Comparison of ENCODE assay signal across 12 mouse cellular contexts in the genomic region with DNA sequence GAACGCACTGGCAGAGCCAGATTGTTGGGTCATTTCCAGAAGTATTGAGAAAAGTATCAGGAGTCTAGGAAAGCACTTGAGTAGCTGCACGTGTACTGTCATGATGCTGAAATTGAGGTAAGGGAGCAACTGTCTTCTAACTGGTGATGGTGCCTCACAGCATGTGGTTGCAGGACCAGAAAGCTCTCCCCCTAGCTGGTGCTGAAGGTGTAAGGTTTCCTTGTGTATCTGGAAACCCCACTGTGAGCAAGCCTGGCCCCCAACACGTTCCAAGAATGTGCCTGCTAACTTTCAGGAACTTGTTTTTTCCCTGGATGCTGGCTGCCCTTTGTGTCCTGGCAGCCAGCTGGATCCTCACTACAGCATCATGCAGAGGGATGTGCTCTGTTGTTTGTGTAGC. TPM values are rescaled to one million over a fixed set of nuclear protein-coding genes. Genes with fewer than 3 reads are reported as not detected.
DNase-seq lines count a peak whose midpoint lies in the region; ATAC-seq and TF ChIP-seq lines count a peak whose summit lies in the region.
"Had no signal": no experiment of that assay in that cellular context is flagged by ENCODE, and none has a peak within 500 bp of the region (broad histone marks: within the 10 kb centered on the region; RNA-seq: fewer than 3 reads in every experiment).

No protein-coding gene starts in this region.

- H3K4me1 ChIP-seq in midbrain, postnatal 0 days (ENCODE audit: insufficient read depth, low read length), result no peaks in the 10 kb centered on the region
- H3K4me1 ChIP-seq in midbrain, embryonic 16.5 days (ENCODE audit: control insufficient read depth, insufficient read depth, low read length), result no peaks in the 10 kb centered on the region
- H3K4me1 ChIP-seq in limb, embryonic 10.5 days, result peaks cover 23% of the 10 kb centered on the region
- no peaks in the 10 kb centered on the region for H3K4me1 ChIP-seq in liver, embryonic 12.5 days
- H3K4me1 ChIP-seq in kidney, embryonic 14.5 days (ENCODE audit: control insufficient read depth, insufficient read depth, low read length), result 0 out of 2 replicates have a peak, but pooled peaks cover 4% of the 10 kb centered on the region

- no peak overlapping the region for H3K9ac ChIP-seq in midbrain, postnatal 0 days (replicated peaks; ENCODE audit: low read length, poor library complexity, severe bottlenecking)
- no peak overlapping the region for H3K9ac ChIP-seq in midbrain, embryonic 16.5 days (ENCODE audit: low read depth, low read length)
- no peak overlapping the region for H3K9ac ChIP-seq in liver, embryonic 12.5 days
- no peak overlapping the region for H3K9ac ChIP-seq in kidney, embryonic 14.5 days (ENCODE audit: low read depth, low read length)

- 19% methylated on average over 3 of the region's 3 CpGs for WGBS in midbrain, postnatal 0 days
- WGBS in midbrain, embryonic 16.5 days, result 20% methylated on average over 3 of the region's 3 CpGs
- WGBS in limb, embryonic 10.5 days, result 25% methylated on average over 3 of the region's 3 CpGs
- 26% methylated on average over 3 of the region's 3 CpGs for WGBS in liver, embryonic 12.5 days (ENCODE audit: insufficient replicate concordance)
- WGBS in kidney, embryonic 14.5 days, result 23% methylated on average over 3 of the region's 3 CpGs

- ATAC-seq in midbrain, postnatal 0 days (ENCODE audit: low FRiP score), result no peak
- ATAC-seq in midbrain, embryonic 16.5 days, result no peak
- ATAC-seq in liver, embryonic 12.5 days, result no peak
- ATAC-seq in kidney, embryonic 14.5 days (ENCODE audit: low FRiP score, low TSS enrichment), result no peak
- ATAC-seq: CD4-positive, CD25-positive, alpha-beta regulatory T cell, adult 4 months had no signal

- H3K4me2 ChIP-seq in midbrain, postnatal 0 days (ENCODE audit: low read depth, low read length, poor library complexity, severe bottlenecking), result no peak overlapping the region
- no peak overlapping the region for H3K4me2 ChIP-seq in midbrain, embryonic 16.5 days (ENCODE audit: low read length)
- H3K4me2 ChIP-seq in liver, embryonic 12.5 days, result no peak overlapping the region
- no peak overlapping the region for H3K4me2 ChIP-seq in kidney, embryonic 14.5 days (replicated peaks; ENCODE audit: low read depth, low read length)

- H3K27me3 ChIP-seq in midbrain, postnatal 0 days (ENCODE audit: insufficient read depth, low read length), result no peaks in the 10 kb centered on the region
- H3K27me3 ChIP-seq in midbrain, embryonic 16.5 days (ENCODE audit: control insufficient read depth, insufficient read depth, low read depth, low read length), result no peaks in the 10 kb centered on the region
- no peaks in the 10 kb centered on the region for H3K27me3 ChIP-seq in limb, embryonic 10.5 days (ENCODE audit: low read depth, poor library complexity, severe bottlenecking)
- H3K27me3 ChIP-seq in liver, embryonic 12.5 days (replicated peaks), result no peaks in the 10 kb centered on the region
- H3K27me3 ChIP-seq in kidney, embryonic 14.5 days (ENCODE audit: control insufficient read depth, insufficient read depth, low read length), result no peaks in the 10 kb centered on the region

- intact Hi-C loops in gastrocnemius, adult 2 months (cut with DNase I), result no loop called here

- no peak overlapping the region for H3K27ac ChIP-seq in gastrocnemius, adult 2 months
- no peak overlapping the region for H3K27ac ChIP-seq in midbrain, postnatal 0 days (ENCODE audit: low read depth, low read length)
- H3K27ac ChIP-seq in midbrain, embryonic 16.5 days (ENCODE audit: low read length), result no peak overlapping the region
- no peak overlapping the region for H3K27ac ChIP-seq in limb, embryonic 10.5 days
- H3K27ac ChIP-seq in liver, embryonic 12.5 days, result no peak overlapping the region
- H3K27ac ChIP-seq in kidney, embryonic 14.5 days (ENCODE audit: low read depth, low read length), result no peak overlapping the region

- no peak for TF ChIP-seq CTCF in gastrocnemius, adult 2 months (IDR thresholded peaks at IDR 0.05)
- TF ChIP-seq CTCF in midbrain, postnatal 0 days (IDR thresholded peaks at IDR 0.05), result no peak
- TF ChIP-seq CTCF in brain, embryonic 14.5 days (IDR thresholded peaks at IDR 0.05; ENCODE audit: borderline replicate concordance, extremely low read depth, insufficient read depth, insufficient read length), result no peak

- H3K4me3 ChIP-seq in gastrocnemius, adult 2 months, result no peak overlapping the region
- H3K4me3 ChIP-seq in midbrain, postnatal 0 days (ENCODE audit: low read depth, low read length), result no peak overlapping the region
- no peak overlapping the region for H3K4me3 ChIP-seq in midbrain, embryonic 16.5 days (ENCODE audit: low read depth, low read length)
- H3K4me3 ChIP-seq in limb, embryonic 10.5 days, result no peak overlapping the region
- H3K4me3 ChIP-seq in liver, embryonic 12.5 days, result no peak overlapping the region
- no peak overlapping the region for H3K4me3 ChIP-seq in kidney, embryonic 14.5 days (ENCODE audit: low read length)
- H3K4me3 ChIP-seq: myocyte had no signal

- no peaks in the 10 kb centered on the region for H3K9me3 ChIP-seq in midbrain, postnatal 0 days (ENCODE audit: low read length)
- no peaks in the 10 kb centered on the region for H3K9me3 ChIP-seq in midbrain, embryonic 16.5 days (replicated peaks; ENCODE audit: control insufficient read depth, low read length, poor library complexity, severe bottlenecking)
- no peaks in the 10 kb centered on the region for H3K9me3 ChIP-seq in limb, embryonic 10.5 days (replicated peaks)
- no peaks in the 10 kb centered on the region for H3K9me3 ChIP-seq in liver, embryonic 12.5 days (replicated peaks)
- no peaks in the 10 kb centered on the region for H3K9me3 ChIP-seq in kidney, embryonic 14.5 days (ENCODE audit: control insufficient read depth, low read length)

- peak; percentile 13 for DNase-seq in gastrocnemius, adult 2 months
- DNase-seq in gastrocnemius, postnatal 4 days (ENCODE audit: low spot score in 2 of 2), result no peak
- peak; percentile 17 for DNase-seq in midbrain, postnatal 0 days (ENCODE audit: low spot score)
- DNase-seq in brain, embryonic 14.5 days (ENCODE audit: low read depth), result peak; percentile 54
- DNase-seq in limb, embryonic 10.5 days (ENCODE audit: low spot score), result peak; percentile 30

- H3K36me3 ChIP-seq in midbrain, postnatal 0 days (ENCODE audit: insufficient read depth, low read length), result no peaks in the 10 kb centered on the region
- H3K36me3 ChIP-seq in midbrain, embryonic 16.5 days (ENCODE audit: control insufficient read depth, insufficient read depth, low read length), result no peaks in the 10 kb centered on the region
- H3K36me3 ChIP-seq in limb, embryonic 10.5 days, result no peaks in the 10 kb centered on the region
- no peaks in the 10 kb centered on the region for H3K36me3 ChIP-seq in liver, embryonic 12.5 days
- no peaks in the 10 kb centered on the region for H3K36me3 ChIP-seq in kidney, embryonic 14.5 days (ENCODE audit: control insufficient read depth, insufficient read depth, low read length)

- no peak for TF ChIP-seq POLR2A in brain, embryonic 14.5 days (IDR thresholded peaks at IDR 0.05; ENCODE audit: borderline replicate concordance, extremely low read depth, insufficient read depth, insufficient read length, poor library complexity, severe bottlenecking)

RNA-seq across cellular contexts. Expression of gene Itprid1, which starts 44.2 kb away (rescaled TPM):
- total RNA-seq in gastrocnemius, adult 2 months (2021), result not detected
- total RNA-seq in gastrocnemius, postnatal 4 days (2021), result not detected
- 0.05 TPM in 1 of 2 replicates, not detected in the other for total RNA-seq in midbrain, postnatal 0 days (2014; rRNA removed)
- 0.06 TPM in 1 of 2 replicates, not detected in the other for polyA plus RNA-seq in midbrain, postnatal 0 days (2015; fragmentation: Nextera tagmentation; extraction: Ambion mirVana)
- 0.05 TPM in 1 of 2 replicates, not detected in the other for polyA plus RNA-seq in midbrain, embryonic 16.5 days (2015; fragmentation: Nextera tagmentation; extraction: Ambion mirVana)
- 0.26 and 1.2 TPM in 2 replicates for polyA plus RNA-seq in brain, embryonic 14.5 days (2012; rRNA removed)
- 0.04 TPM in 1 of 2 replicates, not detected in the other for polyA plus RNA-seq in limb, embryonic 10.5 days (2016; fragmentation: Nextera tagmentation; extraction: Ambion mirVana)
- not detected in 2 replicates for polyA plus RNA-seq in liver, embryonic 12.5 days (2016; fragmentation: Nextera tagmentation; extraction: Ambion mirVana)
- polyA plus RNA-seq in kidney, embryonic 14.5 days (2014; fragmentation: Nextera tagmentation; extraction: Ambion mirVana), result not detected in 2 replicates
- total RNA-seq: hematopoietic stem cell, adult 5-6 weeks had no signal
- polyA plus RNA-seq: CD4-positive, CD25-positive, alpha-beta regulatory T cell, adult 4 months; limb, embryonic 11.5 days; myocyte had no signal

Comparison
In these comparisons a context has a peak if more than half of its experiments do, and no peak if none do; other contexts are left out.
1. DNase-seq: peak in gastrocnemius, adult 2 months (single experiment), midbrain, postnatal 0 days (single experiment), brain, embryonic 14.5 days (single experiment) and limb, embryonic 10.5 days (single experiment); none in gastrocnemius, postnatal 4 days (0 of 2).